Mouse (Mus musculus) forebrain, embryonic 11.5 days (tissue): ENCODE data around the gene Agtpbp1. TPM values are rescaled to one million over a fixed set of nuclear protein-coding genes. Genes with fewer than 3 reads are reported as not detected.

Experiments
- ATAC-seq: fragments of 200-750 bp; cut with Nextera tagmentation; replicated peaks from 2 replicates; pipeline ENCODE4 v1.8.0; 2017; ENCODE audit warnings: moderate TSS enrichment; ENCODE audit not compliant: low FRiP score
- DNase-seq: peaks from one replicate; pipeline ENCODE4 v3.0.0-alpha.2; 2017; ENCODE audit warnings: low spot score
- H3K27ac ChIP-seq: fragments of 300-500 bp; sonication (generic); 2 replicates; pipeline ENCODE4 v1.5.1; 2014; ENCODE audit warnings: low read depth, low read length
- H3K27me3 ChIP-seq: fragments of 300-500 bp; sonication (generic); 2 replicates; pipeline ENCODE4 v1.6.1; 2014; ENCODE audit warnings: mild to moderate bottlenecking, low read length, mixed read lengths; ENCODE audit not compliant: control insufficient read depth, insufficient read depth
- H3K36me3 ChIP-seq: fragments of 300-500 bp; sonication (generic); 2 replicates; pipeline ENCODE4 v1.6.1; 2014; ENCODE audit warnings: mild to moderate bottlenecking, low read length, moderate library complexity, mixed read lengths; ENCODE audit not compliant: control insufficient read depth, insufficient read depth
- H3K4me1 ChIP-seq: fragments of 300-500 bp; sonication (generic); replicated peaks from 2 replicates; pipeline ENCODE4 v1.6.1; 2014; ENCODE audit warnings: low read length, mixed read lengths; ENCODE audit not compliant: control insufficient read depth, insufficient read depth
- H3K4me2 ChIP-seq: fragments of 300-500 bp; sonication (generic); 2 replicates; pipeline ENCODE4 v1.6.1; 2014; ENCODE audit warnings: low read depth, mild to moderate bottlenecking, low read length, moderate library complexity, mixed read lengths; ENCODE audit not compliant: severe bottlenecking
- H3K4me3 ChIP-seq: fragments of 300-500 bp; sonication (generic); 2 replicates; pipeline ENCODE4 v1.5.1; 2014; ENCODE audit warnings: low read depth, low read length
- H3K9ac ChIP-seq: fragments of 300-500 bp; sonication (generic); 2 replicates; pipeline ENCODE4 v1.6.1; 2014; ENCODE audit warnings: low read length
- H3K9me3 ChIP-seq: fragments of 300-500 bp; sonication (generic); 2 replicates; pipeline ENCODE4 v1.6.1; 2016; ENCODE audit warnings: low read length, mixed read lengths; ENCODE audit not compliant: control insufficient read depth
- WGBS: fragments of 180-500 bp; shearing (Covaris S2); extraction: QIAGEN DNeasy Blood & Tissue Kit; methylation state at CpG from one replicate; pipeline ENCODE4 v1.1.7; 2014; 5-methylcytosine and 5-hydroxymethylcytosine counted together
- polyA plus RNA-seq: library from polyadenylated mRNA; unstranded; fragments of >200 nt; fragmentation: Nextera tagmentation; extraction: Ambion mirVana; gene quantifications from 2 replicates; pipeline ENCODE4 v1.2.1, GENCODE M21; 2014

The Agtpbp1 gene
- polyA plus RNA-seq, 1 experiment from 2014 or later, result 21.0 TPM

DNA sequence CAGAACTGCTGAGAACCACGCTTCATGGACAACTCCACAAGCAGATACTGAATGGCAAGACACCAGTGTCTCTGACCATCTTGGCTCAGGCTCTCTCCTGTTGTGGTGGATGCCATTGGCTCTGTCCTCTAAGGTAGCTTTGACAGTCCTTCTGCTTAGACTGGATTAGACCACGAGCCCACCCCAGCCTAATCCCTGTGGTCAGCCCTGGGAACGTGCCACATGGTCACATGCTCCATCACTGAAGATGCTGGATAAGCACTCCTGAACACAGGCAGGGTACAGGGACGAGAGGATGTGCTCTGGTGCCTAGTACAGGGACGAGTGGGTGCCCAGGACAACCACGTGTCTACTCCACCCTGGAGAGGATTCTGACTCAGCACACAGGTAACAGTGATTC, 140.7 kb downstream of the Agtpbp1 start:
- Histone ChIP-seq H3K9ac (no peak overlapping the region), H3K36me3 (no peaks in the 10 kb centered on the region), H3K27ac (no peak overlapping the region), H3K27me3 (no peaks in the 10 kb centered on the region), H3K9me3 (no peaks in the 10 kb centered on the region), H3K4me1 (no peaks in the 10 kb centered on the region), H3K4me3 (no peak overlapping the region), H3K4me2 (no peak overlapping the region)
- DNase-seq (no peak), ATAC-seq (no peak)
- 83% methylated on average over 6 of the region's 6 CpGs for WGBS

DNA sequence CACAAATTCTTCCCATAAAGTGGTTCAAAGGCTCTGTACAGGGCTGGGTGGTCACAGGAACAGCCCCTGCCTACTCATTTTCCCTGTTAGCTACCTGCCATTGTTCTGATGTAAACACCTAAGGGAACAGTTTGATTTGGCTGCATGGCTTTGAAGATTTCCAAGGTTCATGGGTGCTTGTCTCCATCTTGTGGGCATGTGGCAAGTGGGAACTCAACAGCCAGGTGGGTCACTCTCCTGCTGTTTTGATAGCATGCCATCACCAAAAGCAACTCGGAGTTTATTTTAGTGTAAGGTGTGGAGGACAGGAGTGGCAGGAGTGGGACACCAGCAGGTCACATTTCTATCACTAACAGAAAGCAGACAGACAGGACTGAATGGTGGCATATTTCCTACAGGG, 145.3 kb downstream of the Agtpbp1 start:
- no peak overlapping the region for H3K27ac ChIP-seq
- DNase-seq, result no peak
- no peaks in the 10 kb centered on the region for H3K9me3 ChIP-seq
- no peaks in the 10 kb centered on the region for H3K27me3 ChIP-seq
- no peaks in the 10 kb centered on the region for H3K4me1 ChIP-seq
- no peak for ATAC-seq
- H3K4me2 ChIP-seq, result no peak overlapping the region
- WGBS, result 96% methylated on average over 1 of the region's 1 CpGs
- no peak overlapping the region for H3K4me3 ChIP-seq
- H3K9ac ChIP-seq, result no peak overlapping the region
- H3K36me3 ChIP-seq, result no peaks in the 10 kb centered on the region

DNA sequence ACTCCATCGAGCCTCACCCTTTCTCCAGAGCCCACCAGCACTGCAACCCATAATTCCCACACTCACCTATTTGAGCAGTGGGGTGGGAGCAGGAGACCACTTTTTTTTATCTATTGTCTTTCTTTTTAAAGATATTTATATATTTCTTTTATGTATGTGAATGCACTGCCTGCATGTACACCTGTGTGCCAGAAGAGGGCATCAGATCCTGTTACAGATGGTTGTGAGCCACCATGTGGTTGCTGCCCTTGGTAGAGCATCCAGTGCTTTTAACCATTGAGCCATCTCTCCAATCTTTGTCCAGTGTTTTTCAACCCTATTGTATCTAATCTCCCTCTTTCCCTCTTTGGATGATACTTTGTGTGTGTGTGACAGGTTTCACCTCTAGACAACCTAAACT, 150.5 kb downstream of the Agtpbp1 start:
- ATAC-seq (no peak), DNase-seq (no peak)
- no peaks in the 10 kb centered on the region for H3K4me1 ChIP-seq
- H3K36me3 ChIP-seq, result no peaks in the 10 kb centered on the region
- H3K4me2 ChIP-seq, result no peak overlapping the region
- no peak overlapping the region for H3K27ac ChIP-seq
- H3K9me3 ChIP-seq, result no peaks in the 10 kb centered on the region
- no peak overlapping the region for H3K9ac ChIP-seq
- 100% methylated on average over 1 of the region's 1 CpGs for WGBS
- H3K27me3 ChIP-seq, result no peaks in the 10 kb centered on the region
- H3K4me3 ChIP-seq, result no peak overlapping the region

DNA sequence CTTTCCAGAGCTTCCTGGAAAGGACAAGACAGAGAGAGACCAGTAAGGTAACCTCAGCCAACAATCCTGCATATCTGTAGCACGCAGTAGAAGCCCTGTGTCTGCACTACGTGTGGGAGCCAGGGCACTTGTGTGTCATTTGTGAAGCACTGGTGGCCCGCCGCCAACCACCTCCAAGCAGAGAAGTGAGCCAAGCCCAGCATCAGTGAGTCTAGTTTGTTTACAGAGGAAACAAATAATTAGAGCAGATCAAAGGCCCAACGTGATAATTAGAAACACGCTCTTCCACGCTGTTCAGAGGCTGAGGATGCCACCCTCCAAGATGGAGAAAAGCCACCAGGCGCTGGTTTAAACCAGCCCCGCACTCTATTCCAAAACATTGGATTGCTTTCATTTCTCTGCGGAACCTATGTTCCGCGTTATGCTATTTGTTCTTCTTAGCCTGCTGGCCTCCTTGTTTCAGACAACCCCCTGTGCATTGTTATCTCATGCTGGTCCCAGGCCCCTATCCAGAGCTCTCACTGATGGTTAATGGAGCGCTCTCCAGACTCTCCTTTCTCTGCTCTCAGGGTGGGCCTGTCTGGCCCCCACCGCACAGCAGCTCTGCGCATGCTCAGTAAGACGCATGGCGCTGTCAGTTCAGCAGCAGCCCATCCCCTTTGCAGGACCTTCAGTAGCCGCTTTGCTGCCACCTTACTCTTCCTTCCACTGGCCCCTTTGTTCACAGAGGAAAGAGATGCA, 153.7 kb downstream of the Agtpbp1 start:
- no peaks in the 10 kb centered on the region for H3K9me3 ChIP-seq
- no peaks in the 10 kb centered on the region for H3K36me3 ChIP-seq
- H3K9ac ChIP-seq, result no peak overlapping the region
- no peaks in the 10 kb centered on the region for H3K27me3 ChIP-seq
- no peak overlapping the region for H3K4me2 ChIP-seq
- ATAC-seq (no peak), DNase-seq (peak; percentile 59)
- WGBS, result 72% methylated on average over 18 of the region's 18 CpGs
- no peak overlapping the region for H3K27ac ChIP-seq
- H3K4me1 ChIP-seq, result no peaks in the 10 kb centered on the region
- no peak overlapping the region for H3K4me3 ChIP-seq

DNA sequence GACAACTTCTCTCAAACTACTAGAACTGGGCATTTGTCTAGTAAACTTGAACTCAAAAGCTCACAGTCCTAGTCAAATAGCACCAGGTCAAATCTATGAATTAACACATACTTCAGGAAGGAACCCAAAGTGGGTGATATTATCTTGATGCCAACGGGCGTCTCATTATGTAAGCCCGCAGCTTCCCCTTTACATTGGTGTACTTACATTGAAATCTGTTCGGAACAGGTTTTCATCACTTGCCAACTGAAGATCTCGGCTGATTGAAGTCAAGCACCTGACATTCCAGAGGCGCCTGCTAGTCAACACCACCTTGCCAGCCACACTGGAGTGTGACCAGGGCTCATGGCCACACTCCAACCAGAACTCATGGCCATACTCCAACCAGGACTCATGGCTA, 155.7 kb downstream of the Agtpbp1 start:
- WGBS, result 95% methylated on average over 6 of the region's 6 CpGs
- Histone ChIP-seq H3K9me3 (no peaks in the 10 kb centered on the region), H3K27me3 (no peaks in the 10 kb centered on the region), H3K4me2 (no peak overlapping the region), H3K27ac (no peak overlapping the region), H3K36me3 (no peaks in the 10 kb centered on the region), H3K4me3 (no peak overlapping the region), H3K9ac (no peak overlapping the region), H3K4me1 (no peaks in the 10 kb centered on the region)
- DNase-seq (no peak), ATAC-seq (no peak)

DNA sequence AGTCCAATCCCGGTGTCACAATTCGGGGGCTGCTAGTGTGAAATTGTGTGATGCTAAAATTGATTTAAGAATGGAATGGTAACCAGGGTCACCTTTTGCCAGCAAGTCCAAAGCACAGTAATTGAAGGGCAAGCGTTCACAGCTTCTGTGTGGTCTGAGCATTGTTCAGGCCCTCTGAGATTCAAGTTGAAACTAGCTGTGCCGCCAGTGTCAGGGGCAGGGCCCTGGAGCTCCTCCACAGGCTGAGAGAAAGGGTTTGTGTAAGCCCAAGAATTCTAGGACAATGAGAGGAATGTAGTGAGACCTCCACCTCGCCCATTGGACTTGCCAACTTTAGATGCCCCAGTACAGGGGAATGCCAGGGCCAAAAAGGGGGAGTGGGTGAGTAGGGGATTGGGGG, 161.2 kb downstream of the Agtpbp1 start:
- no peak for DNase-seq
- no peaks in the 10 kb centered on the region; the same call in 1 of the 2 replicates for H3K4me1 ChIP-seq
- no peak overlapping the region for H3K4me2 ChIP-seq
- no peaks in the 10 kb centered on the region for H3K9me3 ChIP-seq
- ATAC-seq, result no peak
- no peak overlapping the region for H3K4me3 ChIP-seq
- no peak overlapping the region for H3K9ac ChIP-seq
- WGBS, result 73% methylated on average over 5 of the region's 5 CpGs
- H3K27me3 ChIP-seq, result no peaks in the 10 kb centered on the region
- no peaks in the 10 kb centered on the region for H3K36me3 ChIP-seq
- no peak overlapping the region for H3K27ac ChIP-seq

DNA sequence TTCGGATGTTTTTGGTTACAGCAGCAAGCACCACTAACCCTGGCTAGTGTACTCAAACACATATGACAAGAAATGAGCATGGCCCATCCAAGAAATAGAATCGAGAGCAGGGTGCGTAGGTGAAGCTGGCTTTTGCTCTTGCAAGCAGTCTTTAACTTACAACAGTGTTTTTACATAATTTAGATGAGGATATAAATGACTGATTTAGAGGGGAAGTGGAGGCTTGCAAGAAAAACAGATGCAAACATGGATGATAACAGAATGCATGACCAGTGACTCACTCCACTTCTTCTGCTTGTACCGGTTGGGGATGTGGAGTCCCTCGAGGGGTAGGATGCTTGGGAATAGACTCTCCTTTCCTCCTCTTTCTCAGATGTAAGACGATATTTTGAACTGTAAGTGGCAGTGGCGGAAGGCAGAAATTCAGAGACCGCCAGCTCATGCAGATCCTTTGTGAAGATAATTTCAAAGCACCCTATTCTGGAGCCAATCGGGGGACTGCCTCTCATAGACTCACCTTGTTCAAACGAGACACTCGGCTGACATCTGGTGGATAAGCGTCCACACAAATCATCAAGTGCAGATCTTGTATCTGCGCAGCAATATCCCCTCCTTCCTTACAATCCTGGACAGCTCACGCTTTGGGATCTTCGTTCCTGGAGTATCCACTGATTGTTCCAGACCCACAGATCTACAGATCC, 168.3 kb downstream of the Agtpbp1 start:
- Histone ChIP-seq H3K27me3 (no peaks in the 10 kb centered on the region), H3K4me3 (no peak overlapping the region), H3K4me1 (no peaks in the 10 kb centered on the region), H3K9me3 (no peaks in the 10 kb centered on the region), H3K27ac (no peak overlapping the region), H3K36me3 (no peaks in the 10 kb centered on the region), H3K4me2 (no peak overlapping the region), H3K9ac (no peak overlapping the region)
- DNase-seq (no peak), ATAC-seq (no peak)
- WGBS, result 87% methylated on average over 15 of the region's 15 CpGs

DNA sequence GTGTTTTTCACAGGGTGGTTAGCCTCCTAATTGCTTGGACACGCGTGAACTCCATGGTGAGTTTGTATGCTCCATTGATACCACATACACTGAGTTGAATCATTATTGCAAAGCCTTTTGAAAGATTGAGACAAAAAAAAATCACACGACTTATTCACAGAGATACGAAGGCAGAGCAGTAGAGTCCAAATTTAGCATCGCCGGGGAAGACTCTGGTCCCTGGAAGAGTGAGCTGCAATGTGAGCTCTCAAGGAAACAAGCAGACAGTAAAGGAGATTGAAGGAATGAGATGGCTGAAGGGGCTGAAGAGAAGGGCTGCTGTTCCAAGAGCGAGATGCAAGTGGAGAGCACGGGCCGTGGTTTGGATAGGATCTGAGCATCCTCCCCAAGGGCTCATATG, 171.1 kb downstream of the Agtpbp1 start:
- H3K27ac ChIP-seq, result no peak overlapping the region
- no peak overlapping the region for H3K4me3 ChIP-seq
- no peak for DNase-seq
- H3K4me2 ChIP-seq, result no peak overlapping the region
- no peaks in the 10 kb centered on the region for H3K9me3 ChIP-seq
- no peaks in the 10 kb centered on the region for H3K36me3 ChIP-seq
- no peaks in the 10 kb centered on the region for H3K4me1 ChIP-seq
- no peak for ATAC-seq
- no peak overlapping the region for H3K9ac ChIP-seq
- no peaks in the 10 kb centered on the region for H3K27me3 ChIP-seq
- WGBS, result 87% methylated on average over 9 of the region's 9 CpGs

DNA sequence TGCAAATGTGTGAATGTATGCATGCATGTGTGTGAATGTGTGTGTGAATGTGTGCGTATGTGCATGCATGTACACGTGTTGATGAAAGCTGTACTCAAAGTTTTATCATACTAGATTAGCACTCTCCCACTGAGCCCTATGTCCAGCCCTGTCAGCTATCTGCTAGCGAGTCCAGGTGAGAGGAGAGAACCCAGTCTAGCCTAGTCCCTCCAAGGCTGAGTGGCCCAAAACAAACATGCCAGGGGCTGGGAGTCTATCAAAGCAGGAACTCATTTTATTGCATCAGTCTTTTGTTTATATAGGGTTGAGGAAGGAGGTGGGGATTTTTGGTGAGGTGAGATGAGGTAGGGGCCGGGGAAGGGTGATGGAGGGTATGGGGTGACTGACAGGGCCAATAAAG, 172.4 kb downstream of the Agtpbp1 start:
- Histone ChIP-seq H3K4me2 (no peak overlapping the region), H3K9ac (no peak overlapping the region), H3K4me1 (no peaks in the 10 kb centered on the region), H3K9me3 (no peaks in the 10 kb centered on the region), H3K36me3 (no peaks in the 10 kb centered on the region), H3K4me3 (no peak overlapping the region), H3K27ac (no peak overlapping the region), H3K27me3 (no peaks in the 10 kb centered on the region)
- 91% methylated on average over 4 of the region's 4 CpGs for WGBS
- ATAC-seq (no peak), DNase-seq (no peak)
